Mouse (Mus musculus) activated CD4-positive, CD25-positive, alpha-beta regulatory T cell (primary cell): Measurements from ENCODE around the gene Ssxb1. TPM values are rescaled to one million over a fixed set of nuclear protein-coding genes. Genes with fewer than 3 reads are reported as not detected.

Experiments
- polyA plus RNA-seq, 2 experiments: library from polyadenylated mRNA; unstranded; fragments of 100-300 nt; shearing (Covaris generic); gene quantifications; one replicate each; pipeline ENCODE4 v1.2.1; 2017

Gene Ssxb1
- not detected for polyA plus RNA-seq

DNA sequence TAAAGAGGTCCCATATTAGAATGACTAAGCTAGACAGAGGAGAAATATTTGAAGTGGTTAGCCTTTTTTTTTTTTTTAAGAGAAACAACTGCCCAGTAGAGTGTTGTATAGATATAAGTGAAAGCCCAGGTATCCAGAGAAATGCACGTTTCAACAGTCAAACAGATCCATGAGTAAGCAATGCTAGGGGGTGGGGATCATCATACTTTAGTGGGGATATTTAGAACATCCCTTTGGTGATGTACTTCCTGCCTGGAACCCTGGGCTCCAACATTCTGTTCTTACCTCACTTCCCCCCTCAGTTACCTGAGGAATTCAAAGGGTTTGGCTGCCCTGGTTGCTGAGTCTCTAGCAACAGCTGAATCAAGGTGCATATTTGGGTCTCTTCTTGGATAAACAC, at the start of gene Ssxb1:
TSS of gene Ssxb1 (plus strand) at position 301 of the 400 bp plus-strand sequence.

DNA sequence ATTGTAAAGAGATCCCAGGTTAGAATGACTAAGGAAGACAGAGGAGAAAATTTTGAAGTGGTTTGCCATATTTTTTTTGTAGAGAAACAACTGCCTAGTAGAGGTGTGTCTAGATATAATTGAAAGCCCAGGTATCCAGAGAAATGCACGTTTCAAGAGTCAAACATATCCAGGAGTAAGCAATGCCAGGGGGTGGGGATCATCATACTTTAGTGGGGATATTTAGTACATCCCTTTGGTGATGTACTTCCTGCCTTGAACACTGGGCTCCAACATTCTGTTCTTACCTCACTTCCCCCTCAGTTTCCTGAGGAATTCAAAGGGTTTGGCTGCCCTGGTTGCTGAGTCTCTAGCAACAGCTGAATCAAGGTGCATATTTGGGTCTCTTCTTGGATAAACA, 46.4 kb upstream of the Ssxb1 start, which contains the start of gene Ssxb9:
TSS of gene Ssxb9 (plus strand) at position 301 of the 400 bp plus-strand sequence.

DNA sequence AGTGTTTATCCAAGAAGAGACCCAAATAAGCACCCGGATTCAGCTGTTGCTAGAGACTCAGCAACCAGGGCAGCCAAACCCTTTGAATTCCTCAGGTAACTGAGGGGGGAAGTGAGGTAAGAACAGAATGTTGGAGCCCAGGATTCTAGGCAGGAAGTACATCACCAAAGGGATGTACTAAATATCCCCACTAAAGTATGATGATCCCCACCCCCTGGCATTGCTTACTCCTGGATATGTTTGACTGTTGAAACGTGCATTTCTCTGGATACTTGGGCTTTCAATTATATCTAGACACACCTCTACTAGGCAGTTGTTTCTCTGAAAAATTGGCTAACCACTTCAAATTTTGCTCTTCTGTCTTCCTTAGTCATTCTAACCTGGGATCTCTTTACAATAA, 48.5 kb downstream of the Ssxb1 start, which contains the start of gene Ssxb2:
TSS of gene Ssxb2 (minus strand) at position 101 of the 400 bp plus-strand sequence.

Other genes starting within 250 kb of the Ssxb1 start
- 10 to 100 TPM; 12.7 to 18.0 TPM for gene Tbc1d25, start 237.1 kb upstream of the Ssxb1 start, polyA plus RNA-seq
- 100 to 1,000 TPM; 142 to 256 TPM for gene Ebp, start 219.8 kb upstream of the Ssxb1 start, polyA plus RNA-seq
- under 1 TPM in 1 of 2 experiments, not detected in 1; 0.17 TPM for gene Porcn, start 206.8 kb upstream of the Ssxb1 start, polyA plus RNA-seq
- gene Ftsj1, start 160.9 kb upstream of the Ssxb1 start, polyA plus RNA-seq: 10 to 100 TPM; 21.5 to 24.9 TPM
- under 1 TPM; 0.25 to 0.49 TPM for gene Slc38a5, start 142.2 kb upstream of the Ssxb1 start, polyA plus RNA-seq
- not detected for gene Ssxb10, start 85.9 kb upstream of the Ssxb1 start, polyA plus RNA-seq
- gene Ssxb9, start 46.3 kb upstream of the Ssxb1 start, polyA plus RNA-seq: not detected
- not detected for gene Ssxb2, start 48.4 kb downstream of the Ssxb1 start, polyA plus RNA-seq
- not detected for gene Gm14459, start 111.6 kb downstream of the Ssxb1 start, polyA plus RNA-seq
- gene Ssxb6, start 134.9 kb downstream of the Ssxb1 start, polyA plus RNA-seq: not detected
- not detected for gene Ssxb3, start 178.5 kb downstream of the Ssxb1 start, polyA plus RNA-seq